Mouse (Mus musculus) heart, embryonic 11.5 days (tissue): ENCODE measurements at regions not wholly inside any gene's neighbourhood (a gene's known extent, or its start where the extent isn't known, plus 50 kb on each side); places are given as distances from the start of the nearest gene placed in this dataset.

ENCODE experiments used
- ATAC-seq: fragments of 200-750 bp; cut with Nextera tagmentation; replicated peaks from 2 replicates; pipeline ENCODE4 v1.8.0; 2017; ENCODE audit warnings: moderate library complexity; ENCODE audit not compliant: insufficient number of reproducible peaks, low FRiP score, low TSS enrichment
- H3K27ac ChIP-seq: fragments of 300-500 bp; sonication (generic); 2 replicates; pipeline ENCODE4 v1.5.1; 2014; ENCODE audit warnings: mild to moderate bottlenecking, low read depth, low read length
- H3K27me3 ChIP-seq: fragments of 300-500 bp; sonication (generic); 2 replicates; pipeline ENCODE4 v1.6.1; 2014; ENCODE audit warnings: mild to moderate bottlenecking, low read length, mixed read lengths; ENCODE audit not compliant: control insufficient read depth, insufficient read depth
- H3K36me3 ChIP-seq: fragments of 300-500 bp; sonication (generic); 2 replicates; pipeline ENCODE4 v1.6.1; 2014; ENCODE audit warnings: mild to moderate bottlenecking, low read length, moderate library complexity, mixed read lengths; ENCODE audit not compliant: control insufficient read depth, insufficient read depth
- H3K4me1 ChIP-seq: fragments of 300-500 bp; sonication (generic); 2 replicates; pipeline ENCODE4 v1.6.1; 2014; ENCODE audit warnings: low read length; ENCODE audit not compliant: control insufficient read depth, insufficient read depth
- H3K4me2 ChIP-seq: fragments of 300-500 bp; sonication (generic); 2 replicates; pipeline ENCODE4 v1.6.1; 2014; ENCODE audit warnings: mild to moderate bottlenecking, moderate library complexity
- H3K4me3 ChIP-seq: fragments of 300-500 bp; sonication (generic); 2 replicates; pipeline ENCODE4 v1.5.1; 2014; ENCODE audit warnings: low read depth, low read length
- H3K9ac ChIP-seq: fragments of 300-500 bp; sonication (generic); 2 replicates; pipeline ENCODE4 v1.6.1; 2014; ENCODE audit warnings: mild to moderate bottlenecking, low read depth, low read length, moderate library complexity
- H3K9me3 ChIP-seq: fragments of 300-500 bp; sonication (generic); replicated peaks from 2 replicates; pipeline ENCODE4 v1.6.1; 2016; ENCODE audit warnings: low read length; ENCODE audit not compliant: control insufficient read depth
- WGBS: fragments of 180-500 bp; shearing (Covaris S2); extraction: QIAGEN DNeasy Blood & Tissue Kit; methylation state at CpG from one replicate; pipeline ENCODE4 v1.1.7; 2014; ENCODE audit not compliant: insufficient replicate concordance; 5-methylcytosine and 5-hydroxymethylcytosine counted together

DNA sequence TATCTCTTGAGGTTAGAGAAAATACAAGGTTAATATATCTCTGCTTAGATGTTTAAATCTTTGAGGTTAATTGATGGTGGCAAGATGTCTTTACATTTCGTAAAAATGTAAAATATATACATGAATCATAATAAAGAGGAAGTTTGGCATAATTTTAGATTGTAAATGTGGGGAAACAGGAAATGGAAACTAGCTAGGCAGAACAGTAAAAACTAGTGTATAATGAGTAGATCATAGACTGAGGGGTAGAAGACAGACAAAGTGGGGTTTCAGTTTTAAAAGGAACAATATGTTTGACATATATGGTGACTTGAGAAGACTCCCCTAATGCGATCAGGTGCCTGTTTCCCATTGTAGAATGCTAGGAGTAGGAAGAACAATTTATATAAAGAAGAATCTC lies 519.3 kb downstream of the Lmo4 start:
- no peak overlapping the region for H3K9ac ChIP-seq
- H3K36me3 ChIP-seq: no peaks in the 10 kb centered on the region
- no peaks in the 10 kb centered on the region for H3K9me3 ChIP-seq
- H3K4me2 ChIP-seq: no peak overlapping the region
- H3K27ac ChIP-seq: no peak overlapping the region
- H3K4me1 ChIP-seq: no peaks in the 10 kb centered on the region
- no peaks in the 10 kb centered on the region for H3K27me3 ChIP-seq
- no peak for ATAC-seq
- H3K4me3 ChIP-seq: no peak overlapping the region
- 78% methylated on average over 2 of the region's 2 CpGs for WGBS

- H3K4me2 ChIP-seq: no peak overlapping the region
- H3K9ac ChIP-seq: no peak overlapping the region
- no peaks in the 10 kb centered on the region for H3K36me3 ChIP-seq
- 85% methylated on average over 3 of the region's 3 CpGs for WGBS
- no peaks in the 10 kb centered on the region for H3K4me1 ChIP-seq
- no peak for ATAC-seq
- H3K4me3 ChIP-seq: no peak overlapping the region
- no peaks in the 10 kb centered on the region for H3K9me3 ChIP-seq
- H3K27me3 ChIP-seq: no peaks in the 10 kb centered on the region
- no peak overlapping the region for H3K27ac ChIP-seq
Measured at GRCm38 (mm10) chr3:143678186-143678585, 526.8 kb downstream of the Lmo4 start.

- Histone ChIP-seq H3K4me2 (no peak overlapping the region), H3K27me3 (no peaks in the 10 kb centered on the region), H3K36me3 (no peaks in the 10 kb centered on the region), H3K4me3 (no peak overlapping the region), H3K4me1 (no peaks in the 10 kb centered on the region), H3K27ac (no peak overlapping the region), H3K9ac (no peak overlapping the region), H3K9me3 (no peaks in the 10 kb centered on the region)
- no peak for ATAC-seq
- WGBS: 85% methylated on average over 3 of the region's 3 CpGs
Measured at GRCm38 (mm10) chr3:143674855-143675254, 530.2 kb downstream of the Lmo4 start.

DNA sequence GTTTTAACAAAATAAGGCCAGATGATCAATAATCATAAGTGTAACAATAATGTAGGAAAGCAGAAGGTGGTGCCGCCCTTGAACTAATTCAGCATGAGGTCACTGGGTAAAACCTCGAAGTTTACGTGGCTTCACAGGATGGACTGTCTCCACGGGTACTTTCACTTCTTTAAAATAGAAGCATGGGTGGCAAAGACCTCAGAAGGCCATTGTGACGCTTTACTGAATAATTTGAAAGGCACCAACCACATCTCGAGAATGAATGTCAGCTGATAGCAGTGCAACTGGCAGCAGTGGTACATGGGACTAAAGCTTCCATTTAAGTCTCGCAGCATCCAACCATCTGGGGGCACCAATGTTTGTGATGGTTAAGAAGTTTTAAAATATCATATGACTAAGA lies 530.6 kb downstream of the Lmo4 start:
- Histone ChIP-seq H3K9ac (no peak overlapping the region), H3K27ac (no peak overlapping the region), H3K4me1 (no peaks in the 10 kb centered on the region), H3K9me3 (no peaks in the 10 kb centered on the region), H3K4me2 (no peak overlapping the region), H3K36me3 (no peaks in the 10 kb centered on the region), H3K4me3 (no peak overlapping the region), H3K27me3 (no peaks in the 10 kb centered on the region)
- WGBS: 83% methylated on average over 7 of the region's 7 CpGs
- no peak for ATAC-seq

DNA sequence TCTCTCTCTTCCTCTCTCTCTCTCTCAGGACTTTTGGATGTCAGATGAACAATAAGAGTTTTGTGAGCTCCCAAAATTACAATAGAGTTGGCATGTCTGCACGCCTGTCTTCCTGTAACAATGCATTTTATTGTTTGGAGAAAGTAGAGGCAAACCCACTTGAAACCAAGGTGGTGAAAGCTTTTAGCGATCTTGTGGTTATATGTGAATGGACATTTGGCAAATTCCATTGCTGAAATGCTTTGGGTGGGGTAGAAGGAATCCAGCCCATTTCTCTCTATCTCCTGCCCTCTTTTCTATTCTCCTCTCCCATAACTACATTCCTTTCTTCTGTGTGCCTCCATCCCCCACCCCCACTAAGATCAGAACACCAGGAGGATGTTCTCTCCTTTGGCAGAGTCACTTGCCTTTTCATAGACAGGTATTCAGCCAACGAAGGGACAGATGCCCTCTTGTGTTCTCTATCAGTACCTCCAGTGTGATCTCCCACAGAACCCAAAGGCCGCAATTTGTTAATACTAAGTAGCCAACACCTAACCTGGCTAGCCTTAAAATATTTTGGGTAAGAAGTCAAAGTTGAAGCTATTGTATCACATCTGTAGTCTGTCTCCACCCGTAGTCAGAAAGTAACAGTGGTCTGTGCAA lies 542.9 kb downstream of the Lmo4 start:
- no peaks in the 10 kb centered on the region for H3K9me3 ChIP-seq
- no peaks in the 10 kb centered on the region for H3K27me3 ChIP-seq
- 78% methylated on average over 5 of the region's 5 CpGs for WGBS
- H3K27ac ChIP-seq: no peak overlapping the region
- ATAC-seq: no peak
- no peak overlapping the region for H3K4me3 ChIP-seq
- no peaks in the 10 kb centered on the region for H3K36me3 ChIP-seq
- no peak overlapping the region for H3K9ac ChIP-seq
- no peaks in the 10 kb centered on the region for H3K4me1 ChIP-seq
- no peak overlapping the region for H3K4me2 ChIP-seq

GRCm38 (mm10) chr3:143659421-143659978 lies 545.5 kb downstream of the Lmo4 start:
- Histone ChIP-seq H3K4me1 (no peaks in the 10 kb centered on the region), H3K36me3 (no peaks in the 10 kb centered on the region), H3K4me2 (no peak overlapping the region), H3K9ac (no peak overlapping the region), H3K27ac (no peak overlapping the region), H3K9me3 (no peaks in the 10 kb centered on the region), H3K27me3 (no peaks in the 10 kb centered on the region), H3K4me3 (no peak overlapping the region)
- no peak for ATAC-seq
- 69% methylated on average over 8 of the region's 8 CpGs for WGBS

GRCm38 (mm10) chr3:143647237-143647636 lies 557.8 kb downstream of the Lmo4 start:
- H3K9ac ChIP-seq: no peak overlapping the region
- H3K27me3 ChIP-seq: no peaks in the 10 kb centered on the region
- H3K4me3 ChIP-seq: no peak overlapping the region
- no peaks in the 10 kb centered on the region for H3K9me3 ChIP-seq
- no peak for ATAC-seq
- 74% methylated on average over 2 of the region's 2 CpGs for WGBS
- H3K4me2 ChIP-seq: no peak overlapping the region
- H3K27ac ChIP-seq: no peak overlapping the region
- peaks cover 2% of the 10 kb centered on the region; the same call in 1 of the 2 replicates for H3K4me1 ChIP-seq
- no peaks in the 10 kb centered on the region for H3K36me3 ChIP-seq

DNA sequence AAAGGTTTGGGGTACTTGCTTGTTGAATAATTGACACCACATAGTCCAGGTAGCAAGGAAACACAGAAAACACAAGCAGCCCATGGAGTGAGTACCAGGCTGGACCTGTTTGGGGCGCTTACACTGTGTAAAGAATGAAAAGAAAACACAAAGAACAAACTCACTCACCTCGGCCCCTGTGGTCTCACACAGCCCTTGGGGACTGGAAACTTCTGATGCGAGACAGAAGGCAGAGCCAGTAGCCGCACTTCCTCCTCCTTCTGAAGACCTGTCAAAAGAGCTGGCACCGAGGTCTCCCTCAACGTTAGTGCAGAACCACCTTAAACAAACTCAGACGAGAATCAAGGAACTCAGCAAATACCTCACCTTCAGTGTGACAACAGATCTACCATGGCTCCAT lies 558.2 kb downstream of the Lmo4 start:
- H3K9me3 ChIP-seq: no peaks in the 10 kb centered on the region
- no peak overlapping the region for H3K9ac ChIP-seq
- H3K27me3 ChIP-seq: no peaks in the 10 kb centered on the region
- no peak overlapping the region for H3K4me2 ChIP-seq
- no peak for ATAC-seq
- WGBS: 48% methylated on average over 7 of the region's 7 CpGs
- no peak overlapping the region for H3K4me3 ChIP-seq
- H3K4me1 ChIP-seq: peaks cover 2% of the 10 kb centered on the region; the same call in 1 of the 2 replicates
- no peaks in the 10 kb centered on the region for H3K36me3 ChIP-seq
- no peak overlapping the region for H3K27ac ChIP-seq

GRCm38 (mm10) chr3:143633036-143633435 lies 572.0 kb downstream of the Lmo4 start:
- H3K9ac ChIP-seq: no peak overlapping the region
- H3K4me3 ChIP-seq: no peak overlapping the region
- ATAC-seq: no peak
- H3K4me2 ChIP-seq: no peak overlapping the region
- H3K36me3 ChIP-seq: no peaks in the 10 kb centered on the region
- no peaks in the 10 kb centered on the region for H3K4me1 ChIP-seq
- no peak overlapping the region for H3K27ac ChIP-seq
- H3K27me3 ChIP-seq: no peaks in the 10 kb centered on the region
- WGBS: 68% methylated on average over 2 of the region's 2 CpGs
- no peaks in the 10 kb centered on the region for H3K9me3 ChIP-seq
